Mouse (Mus musculus): ENCODE data around the gene Dhrs3.

- TF ChIP-seq MAFK (IDR thresholded peaks at IDR 0.05; ENCODE audit: insufficient read depth, low read depth, low read length) (no peak), ZNF384 (IDR thresholded peaks at IDR 0.05; ENCODE audit: low read depth, low read length) (no peak), HCFC1 (IDR thresholded peaks at IDR 0.05; ENCODE audit: borderline replicate concordance, insufficient read depth, low read length) (no peak), ZC3H11A (IDR thresholded peaks at IDR 0.05; ENCODE audit: borderline replicate concordance, low read depth, low read length) (no peak), CHD2 (IDR thresholded peaks at IDR 0.05; ENCODE audit: low read depth, low read length) (no peak)
These were observed 64.6 kb downstream of the Dhrs3 start for GRCm38 (mm10) chr4:144957186-144957585.

All from ES-E14 (cell line).